Mouse (Mus musculus) thymus, postnatal 36 days (tissue): Measurements from ENCODE around the gene Tfr2.

Source experiments
- DNase-seq, 2 experiments: peaks; one replicate each; pipeline ENCODE4 v3.0.0; 2022; ENCODE audit warnings: mixed read lengths in 2 of 2

Tfr2 gene

GRCm38 (mm10) chr5:137569665-137570064 is at the start of gene Tfr2:
Gene Tfr2, plus strand, starts transcription at chr5:137569840.
- peak; percentile 54 to 60 for DNase-seq

GRCm38 (mm10) chr5:137521861-137522260 is 47.8 kb upstream of the Tfr2 start:
- DNase-seq, result no peak

- DNase-seq, result no peak
These were observed 46.9 kb upstream of the Tfr2 start for GRCm38 (mm10) chr5:137522711-137523110.

- no peak for DNase-seq
These were observed 46.0 kb upstream of the Tfr2 start for GRCm38 (mm10) chr5:137523396-137524250.

GRCm38 (mm10) chr5:137524251-137524515 is 45.5 kb upstream of the Tfr2 start:
- DNase-seq, result no peak

GRCm38 (mm10) chr5:137524671-137525070 is 45.0 kb upstream of the Tfr2 start:
- DNase-seq, result no peak

- DNase-seq, result no peak
These were observed 44.1 kb upstream of the Tfr2 start for GRCm38 (mm10) chr5:137525511-137525910.

- DNase-seq, result peak in 1 of 2 experiments; percentile 51
These were observed 43.3 kb upstream of the Tfr2 start for GRCm38 (mm10) chr5:137526192-137526936.

GRCm38 (mm10) chr5:137527413-137527812 is 42.2 kb upstream of the Tfr2 start:
- peak in 1 of 2 experiments; percentile 20 for DNase-seq

GRCm38 (mm10) chr5:137528247-137528968 is 41.2 kb upstream of the Tfr2 start:
- peak in 1 of 2 experiments; percentile 32 for DNase-seq

GRCm38 (mm10) chr5:137529221-137529995 is 40.2 kb upstream of the Tfr2 start:
- DNase-seq, result no peak

GRCm38 (mm10) chr5:137530075-137530474 is 39.6 kb upstream of the Tfr2 start:
- no peak for DNase-seq

GRCm38 (mm10) chr5:137530588-137531413 is 38.8 kb upstream of the Tfr2 start:
- DNase-seq, result peak; percentile 53 to 63

- DNase-seq, result peak; percentile 58 to 82
These were observed 38.1 kb upstream of the Tfr2 start for GRCm38 (mm10) chr5:137531414-137532130.

GRCm38 (mm10) chr5:137532131-137532807 is 37.4 kb upstream of the Tfr2 start:
- peak in 1 of 2 experiments; percentile 58 for DNase-seq

GRCm38 (mm10) chr5:137532808-137533116 is 36.9 kb upstream of the Tfr2 start:
- DNase-seq, result no peak

GRCm38 (mm10) chr5:137533117-137533827 is 36.4 kb upstream of the Tfr2 start, which contains the start of the genes Epo and Gnb2:
Gene Epo, minus strand, starts transcription at chr5:137533242.
Gene Gnb2, minus strand, starts transcription at chr5:137533510.
- peak; percentile 97 to 98 for DNase-seq

- no peak for DNase-seq
These were observed 34.9 kb upstream of the Tfr2 start for GRCm38 (mm10) chr5:137534762-137535161.

GRCm38 (mm10) chr5:137535318-137535717 is 34.3 kb upstream of the Tfr2 start:
- DNase-seq, result no peak

GRCm38 (mm10) chr5:137537461-137537860 is 32.2 kb upstream of the Tfr2 start:
- DNase-seq, result no peak
